Mouse (Mus musculus) limb, embryonic 14.5 days (tissue): ENCODE data around the gene Rasa2. TPM values are rescaled to one million over a fixed set of nuclear protein-coding genes. Genes with fewer than 3 reads are reported as not detected.
"Not testable (repeated sequence)": the region's sequence is repeated elsewhere in the genome, so short reads cannot be mapped to it uniquely, and the experiment has no call there.

ENCODE experiments used
- ATAC-seq: fragments of 200-750 bp; cut with Nextera tagmentation; 2 replicates; pipeline ENCODE4 v1.8.0; 2017; ENCODE audit warnings: low read depth, moderate number of reproducible peaks, moderate TSS enrichment; ENCODE audit not compliant: low FRiP score
- DNase-seq: peaks from one replicate; pipeline ENCODE4 v3.0.0-alpha.2; 2015; ENCODE audit warnings: low spot score
- H3K27ac ChIP-seq: fragments of 300-500 bp; sonication (generic); replicated peaks from 2 replicates; pipeline ENCODE4 v1.5.1; 2014; ENCODE audit warnings: low read depth, mild to moderate bottlenecking, low read length, moderate library complexity, mixed read lengths
- H3K27me3 ChIP-seq: fragments of 300-500 bp; sonication (generic); 2 replicates; pipeline ENCODE4 v1.6.1; 2014; ENCODE audit warnings: low read length, mixed read lengths; ENCODE audit not compliant: control insufficient read depth, insufficient read depth
- H3K36me3 ChIP-seq: fragments of 300-500 bp; sonication (generic); 2 replicates; pipeline ENCODE4 v1.6.1; 2014; ENCODE audit warnings: mild to moderate bottlenecking, low read length, moderate library complexity, mixed read lengths; ENCODE audit not compliant: control insufficient read depth, insufficient read depth
- H3K4me1 ChIP-seq: fragments of 300-500 bp; sonication (generic); 2 replicates; pipeline ENCODE4 v1.6.1; 2014; ENCODE audit warnings: antibody characterized with exemption, low read length, mixed read lengths; ENCODE audit not compliant: control insufficient read depth, insufficient read depth
- H3K4me2 ChIP-seq: fragments of 300-500 bp; sonication (generic); replicated peaks from 2 replicates; pipeline ENCODE4 v1.6.1; 2014; ENCODE audit warnings: low read depth, mild to moderate bottlenecking, low read length, moderate library complexity; ENCODE audit not compliant: severe bottlenecking
- H3K4me3 ChIP-seq: fragments of 300-500 bp; sonication (generic); replicated peaks from 2 replicates; pipeline ENCODE4 v1.5.1; 2014; ENCODE audit warnings: low read length
- H3K9ac ChIP-seq: fragments of 300-500 bp; sonication (generic); 2 replicates; pipeline ENCODE4 v1.6.1; 2014; ENCODE audit warnings: mild to moderate bottlenecking, low read depth, low read length, moderate library complexity; ENCODE audit not compliant: severe bottlenecking
- H3K9me3 ChIP-seq: fragments of 300-500 bp; sonication (generic); 2 replicates; pipeline ENCODE4 v1.6.1; 2016; ENCODE audit warnings: low read length; ENCODE audit not compliant: control insufficient read depth
- POLR2A ChIP-seq: fragments of 200-500 bp; IDR thresholded peaks from 2 replicates; pipeline ENCODE4 v1.8.0; 2012; ENCODE audit warnings: inconsistent platforms, mild to moderate bottlenecking, moderate library complexity, borderline replicate concordance; ENCODE audit not compliant: insufficient read depth, insufficient read length; ENCODE audit errors: extremely low read depth
- WGBS: fragments of 180-500 bp; shearing (Covaris S2); extraction: QIAGEN DNeasy Blood & Tissue Kit; methylation state at CpG from one replicate; pipeline ENCODE4 v1.1.7; 2014; 5-methylcytosine and 5-hydroxymethylcytosine counted together
- polyA plus RNA-seq, 2 experiments: library from polyadenylated mRNA; depleted of rRNA in 1 of 2; stranded (reverse) in 1 of 2; unstranded in 1 of 2; fragments of >200 nt; fragmentation: Nextera tagmentation in 1 of 2; extraction: Ambion mirVana in 1 of 2; gene quantifications; 2 replicates each; pipeline versions ENCODE4 v1.2.1 to v1.2.3; 2012 to 2014

Gene Rasa2
- polyA plus RNA-seq, 2 experiments: 10.9 to 20.6 TPM

GRCm38 (mm10) chr9:96545410-96545809 lies 86.0 kb downstream of the Rasa2 start:
- H3K27ac ChIP-seq: no peak overlapping the region
- no peak overlapping the region for H3K4me3 ChIP-seq
- 94% methylated on average over 13 of the region's 13 CpGs for WGBS
- H3K4me2 ChIP-seq: no peak overlapping the region
- no peaks in the 10 kb centered on the region for H3K4me1 ChIP-seq
- ATAC-seq (no peak), DNase-seq (no peak)
- H3K9ac ChIP-seq: no peak overlapping the region
- H3K27me3 ChIP-seq: no peaks in the 10 kb centered on the region
- no peaks in the 10 kb centered on the region for H3K9me3 ChIP-seq
- peaks cover 55% of the 10 kb centered on the region for H3K36me3 ChIP-seq
- TF ChIP-seq POLR2A: no peak

- no peak for TF ChIP-seq POLR2A
- no peak overlapping the region for H3K27ac ChIP-seq
- H3K4me2 ChIP-seq: peak overlapping the region; percentile 21; the same call in 1 of the 2 replicates
- peaks cover 58% of the 10 kb centered on the region for H3K36me3 ChIP-seq
- H3K4me3 ChIP-seq: no peak overlapping the region
- WGBS: 37% methylated on average over 27 of the region's 27 CpGs
- no peaks in the 10 kb centered on the region for H3K9me3 ChIP-seq
- ATAC-seq: peak; percentile 71
- no peak overlapping the region for H3K9ac ChIP-seq
- no peaks in the 10 kb centered on the region for H3K27me3 ChIP-seq
- H3K4me1 ChIP-seq: no peaks in the 10 kb centered on the region
- DNase-seq: peak; percentile 71
These were observed 87.5 kb downstream of the Rasa2 start for GRCm38 (mm10) chr9:96543643-96544640.

GRCm38 (mm10) chr9:96538916-96539315 lies 92.5 kb downstream of the Rasa2 start:
- ATAC-seq: no peak
- 59% methylated on average over 10 of the region's 10 CpGs for WGBS
- peaks cover 3% of the 10 kb centered on the region for H3K4me1 ChIP-seq
- no peak overlapping the region for H3K9ac ChIP-seq
- TF ChIP-seq POLR2A: no peak
- H3K4me3 ChIP-seq: no peak overlapping the region
- H3K27me3 ChIP-seq: no peaks in the 10 kb centered on the region
- no peak overlapping the region for H3K4me2 ChIP-seq
- peaks cover 33% of the 10 kb centered on the region for H3K36me3 ChIP-seq
- no peaks in the 10 kb centered on the region for H3K9me3 ChIP-seq
- no peak overlapping the region for H3K27ac ChIP-seq
- no peak for DNase-seq

- Histone ChIP-seq H3K27me3 (no peaks in the 10 kb centered on the region), H3K4me1 (peaks cover 3% of the 10 kb centered on the region), H3K9me3 (no peaks in the 10 kb centered on the region), H3K36me3 (peaks cover 22% of the 10 kb centered on the region), H3K9ac (no peak overlapping the region), H3K4me2 (no peak overlapping the region; the same call in 1 of the 2 replicates), H3K27ac (no peak overlapping the region), H3K4me3 (no peak overlapping the region)
- no peak for TF ChIP-seq POLR2A
- DNase-seq: no peak
- ATAC-seq: no peak
- 89% methylated on average over 6 of the region's 6 CpGs for WGBS
These were observed 93.8 kb downstream of the Rasa2 start for GRCm38 (mm10) chr9:96537615-96537919.

- WGBS: 20% methylated on average over 37 of the region's 37 CpGs
- no peaks in the 10 kb centered on the region for H3K9me3 ChIP-seq
- DNase-seq (peak; percentile 64), ATAC-seq (peak; percentile 83)
- H3K27ac ChIP-seq: peak overlapping the region; percentile 75
- peaks cover 3% of the 10 kb centered on the region for H3K4me1 ChIP-seq
- H3K27me3 ChIP-seq: no peaks in the 10 kb centered on the region
- peak overlapping the region; percentile 66 for H3K9ac ChIP-seq
- peak overlapping the region; percentile 40 for H3K4me3 ChIP-seq
- H3K4me2 ChIP-seq: peak overlapping the region; percentile 72
- TF ChIP-seq POLR2A: no peak
- H3K36me3 ChIP-seq: peaks cover 18% of the 10 kb centered on the region
These were observed 94.4 kb downstream of the Rasa2 start for GRCm38 (mm10) chr9:96536895-96537614.

- H3K9me3 ChIP-seq, H3K4me3 ChIP-seq, H3K27me3 ChIP-seq, H3K36me3 ChIP-seq, H3K4me1 ChIP-seq, H3K9ac ChIP-seq, H3K27ac ChIP-seq, ATAC-seq, DNase-seq: not testable (repeated sequence)
- 82% methylated on average over 4 of the region's 4 CpGs for WGBS
- H3K4me2 ChIP-seq: 0 out of 2 replicates have a peak overlapping the region, but pooled peaks have one; percentile 72
These were observed 95.3 kb downstream of the Rasa2 start for GRCm38 (mm10) chr9:96536093-96536492.
